Mouse (Mus musculus): ENCODE data around the gene Zfp646.

- TF ChIP-seq POLR2A (IDR thresholded peaks at IDR 0.05; ENCODE audit: insufficient read depth, low read length) (no peak), CTCF (IDR thresholded peaks at IDR 0.05; ENCODE audit: low read depth, low read length) (no peak), EP300 (IDR thresholded peaks at IDR 0.05; ENCODE audit: insufficient read depth, low read depth, low read length) (no peak)
Measured at GRCm38 (mm10) chr7:127899997-127900396, 24.0 kb downstream of the Zfp646 start.
